Mouse (Mus musculus): ENCODE data around the gene Gtf3c4. TPM values are rescaled to one million over a fixed set of nuclear protein-coding genes. Genes with fewer than 3 reads are reported as not detected.

Gene Gtf3c4
- polyA plus RNA-seq (2014; fragmentation: Illumina TruSeq; extraction: RNeasy Lipid Tissue Mini Kit (QIAGEN cat#74804); ENCODE audit: low read depth, low replicate concordance): 13.2 TPM

DNA sequence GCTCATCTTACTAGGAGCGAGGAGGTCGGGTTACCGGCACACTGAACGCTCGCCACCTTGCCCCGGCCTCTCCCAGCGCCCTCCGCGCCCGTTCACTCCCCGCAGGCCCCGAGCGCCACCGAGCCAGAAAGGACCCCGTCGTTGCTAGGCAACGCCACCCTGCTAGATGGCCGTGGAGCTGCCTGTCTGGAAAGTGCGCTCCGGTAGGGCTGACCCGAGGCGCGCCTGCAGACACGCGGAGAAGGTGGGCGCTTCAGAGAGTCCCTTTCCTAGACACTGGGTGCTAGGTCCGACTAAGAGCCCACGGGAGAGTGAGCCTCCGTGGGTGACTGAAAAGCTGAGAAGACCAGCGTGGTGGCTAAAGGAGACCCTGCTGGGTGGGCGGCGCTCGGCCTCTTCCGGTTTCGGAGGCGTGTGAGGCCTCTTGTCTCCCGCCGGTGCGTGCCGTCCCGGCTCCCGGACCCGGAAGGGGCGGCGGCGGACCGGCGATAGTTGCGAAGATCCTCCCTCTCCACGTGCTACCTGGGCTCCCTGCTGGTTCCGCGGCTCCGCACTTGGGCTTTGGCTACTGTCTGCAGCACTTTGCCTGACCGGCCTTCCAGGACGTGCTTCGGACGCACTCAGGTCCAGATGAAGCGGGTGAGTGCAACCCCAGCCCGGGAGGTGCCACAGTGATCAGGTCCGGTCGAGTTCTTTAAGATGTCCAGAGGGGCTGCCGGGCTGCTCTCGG lies at the start of gene Gtf3c4, which contains the start of gene Ddx31:
Gtf3c4 (minus strand) TSS at position 139 of the 730 bp plus-strand sequence.
Ddx31 (plus strand) TSS at position 185 of the 730 bp plus-strand sequence.

Other genes with a start within 250 kb of the Gtf3c4 start
- not detected for gene Gfi1b, start 218.4 kb downstream of the Gtf3c4 start, polyA plus RNA-seq (2014; fragmentation: Illumina TruSeq; extraction: RNeasy Lipid Tissue Mini Kit (QIAGEN cat#74804); ENCODE audit: low read depth, low replicate concordance)
- 8.3 TPM for gene Tsc1, start 199.1 kb downstream of the Gtf3c4 start, polyA plus RNA-seq (2014; fragmentation: Illumina TruSeq; extraction: RNeasy Lipid Tissue Mini Kit (QIAGEN cat#74804); ENCODE audit: low read depth, low replicate concordance)
- not detected for gene Spaca9, start 140.6 kb downstream of the Gtf3c4 start, polyA plus RNA-seq (2014; fragmentation: Illumina TruSeq; extraction: RNeasy Lipid Tissue Mini Kit (QIAGEN cat#74804); ENCODE audit: low read depth, low replicate concordance)
- gene Ak8, start 140.2 kb downstream of the Gtf3c4 start, polyA plus RNA-seq (2014; fragmentation: Illumina TruSeq; extraction: RNeasy Lipid Tissue Mini Kit (QIAGEN cat#74804); ENCODE audit: low read depth, low replicate concordance): not detected
- 4.9 TPM for gene Ddx31, start within 50 bp of the Gtf3c4 start, polyA plus RNA-seq (2014; fragmentation: Illumina TruSeq; extraction: RNeasy Lipid Tissue Mini Kit (QIAGEN cat#74804); ENCODE audit: low read depth, low replicate concordance)
- gene Barhl1, start 76.3 kb upstream of the Gtf3c4 start, polyA plus RNA-seq (2014; fragmentation: Illumina TruSeq; extraction: RNeasy Lipid Tissue Mini Kit (QIAGEN cat#74804); ENCODE audit: low read depth, low replicate concordance): not detected
- gene Cfap77, start 214.7 kb upstream of the Gtf3c4 start, polyA plus RNA-seq (2014; fragmentation: Illumina TruSeq; extraction: RNeasy Lipid Tissue Mini Kit (QIAGEN cat#74804); ENCODE audit: low read depth, low replicate concordance): 0.24 TPM
- gene Ttf1, start 219.9 kb upstream of the Gtf3c4 start, polyA plus RNA-seq (2014; fragmentation: Illumina TruSeq; extraction: RNeasy Lipid Tissue Mini Kit (QIAGEN cat#74804); ENCODE audit: low read depth, low replicate concordance): 7.7 TPM